Mouse (Mus musculus): ENCODE data around the gene Pts. TPM values are rescaled to one million over a fixed set of nuclear protein-coding genes. Genes with fewer than 3 reads are reported as not detected.

The Pts gene
- total and polyA plus RNA-seq, 3 experiments = 24.6 TPM; not detected in 1

DNA sequence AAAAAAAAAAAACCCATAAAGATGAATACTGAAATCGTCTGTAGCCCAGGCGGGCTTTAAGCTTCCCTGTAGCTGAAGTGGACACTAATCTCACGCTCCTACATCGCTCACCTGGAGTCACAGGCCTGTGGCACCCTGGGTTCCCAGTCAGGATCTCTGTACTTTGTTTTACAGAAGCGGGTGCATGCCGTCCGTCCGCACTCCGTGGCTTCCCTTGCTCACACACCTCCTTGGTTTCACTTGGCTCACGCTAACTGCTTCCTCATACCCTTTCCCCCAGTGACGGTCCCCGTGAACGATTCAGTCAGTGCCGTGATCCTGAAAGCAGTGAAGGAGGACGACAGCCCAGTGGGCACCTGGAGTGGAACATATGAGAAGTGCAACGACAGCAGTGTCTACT lies 29.7 kb downstream of the Pts start:
- H3K4me1 ChIP-seq (ENCODE audit: control insufficient read depth in 1 of 2, insufficient read depth in 2 of 2, low read length in 2 of 2) = peaks cover 2 to 31% of the 10 kb centered on the region in 2 experiments; a peak in 3 of 4 replicates
- H3K79me2 ChIP-seq (ENCODE audit: control insufficient read depth, insufficient read depth, low read length, poor library complexity) = no peaks in the 10 kb centered on the region
- no peak overlapping the region for H3K27ac ChIP-seq (ENCODE audit: control insufficient read depth, low read depth, low read length)
- peaks cover 0 to 8% of the 10 kb centered on the region in 2 experiments; a peak in 2 of 4 replicates for H3K36me3 ChIP-seq (ENCODE audit: control insufficient read depth in 1 of 2, insufficient read depth in 2 of 2, low read length in 2 of 2)
- H3K27me3 ChIP-seq (ENCODE audit: control insufficient read depth in 1 of 2, insufficient read depth in 2 of 2, low read length in 2 of 2) = no peaks in the 10 kb centered on the region
- H3K9me3 ChIP-seq (replicated peaks; ENCODE audit: insufficient read depth, low read length) = no peaks in the 10 kb centered on the region
- no peak overlapping the region for H3K4me3 ChIP-seq (ENCODE audit: control insufficient read depth in 1 of 2, insufficient read depth in 1 of 2, low read depth in 2 of 2, low read length in 2 of 2)
- no peak for DNase-seq (ENCODE audit: low read depth, low spot score)
- TF ChIP-seq RCOR1 (IDR thresholded peaks at IDR 0.05; ENCODE audit: low read depth, low read length) = no peak
- TF ChIP-seq MYB (IDR thresholded peaks at IDR 0.05; ENCODE audit: low read depth, low read length) = no peak
- no peak for TF ChIP-seq POLR2AphosphoS2 (IDR thresholded peaks at IDR 0.05; ENCODE audit: low read length)
- no peak for TF ChIP-seq E2F4 (IDR thresholded peaks at IDR 0.05; ENCODE audit: borderline replicate concordance, low read depth, low read length)
- TF ChIP-seq MAX (IDR thresholded peaks at IDR 0.05; ENCODE audit: low read length) = no peak
- no peak for TF ChIP-seq ZC3H11A (IDR thresholded peaks at IDR 0.05; ENCODE audit: low read depth, low read length)
- H3K9ac ChIP-seq (ENCODE audit: control insufficient read depth, low read depth, low read length, poor library complexity, severe bottlenecking) = no peak overlapping the region

- Histone ChIP-seq H3K9ac (ENCODE audit: control insufficient read depth, low read depth, low read length, poor library complexity, severe bottlenecking) (no peak overlapping the region), H3K9me3 (replicated peaks; ENCODE audit: insufficient read depth, low read length) (no peaks in the 10 kb centered on the region), H3K4me3 (ENCODE audit: control insufficient read depth in 1 of 2, insufficient read depth in 1 of 2, low read depth in 2 of 2, low read length in 2 of 2) (no peak overlapping the region), H3K27me3 (ENCODE audit: control insufficient read depth in 1 of 2, insufficient read depth in 2 of 2, low read length in 2 of 2) (no peaks in the 10 kb centered on the region), H3K36me3 (ENCODE audit: control insufficient read depth in 1 of 2, insufficient read depth in 2 of 2, low read length in 2 of 2) (peaks cover 0 to 8% of the 10 kb centered on the region in 2 experiments; a peak in 2 of 4 replicates), H3K27ac (ENCODE audit: control insufficient read depth, low read depth, low read length) (no peak overlapping the region), H3K4me1 (ENCODE audit: control insufficient read depth in 1 of 2, insufficient read depth in 2 of 2, low read length in 2 of 2) (peaks cover 2 to 31% of the 10 kb centered on the region in 2 experiments; a peak in 3 of 4 replicates), H3K79me2 (ENCODE audit: control insufficient read depth, insufficient read depth, low read length, poor library complexity) (no peaks in the 10 kb centered on the region)
- TF ChIP-seq MEF2A (IDR thresholded peaks at IDR 0.05; ENCODE audit: extremely low read depth, insufficient replicate concordance, low read depth, low read length, poor library complexity, severe bottlenecking) (no peak), MAX (IDR thresholded peaks at IDR 0.05; ENCODE audit: low read length) (no peak), MAZ (IDR thresholded peaks at IDR 0.05; ENCODE audit: low read depth, low read length) (no peak), CHD2 (IDR thresholded peaks at IDR 0.05; ENCODE audit: low read length) (no peak), GATA1 (IDR thresholded peaks at IDR 0.05; ENCODE audit: low read depth, low read length) (no peak), KAT2A (conservative IDR thresholded peaks at IDR 0.05; ENCODE audit: low read depth, low read length) (no peak), SIN3A (IDR thresholded peaks at IDR 0.05; ENCODE audit: low read length) (no peak), USF2 (IDR thresholded peaks at IDR 0.05; ENCODE audit: borderline replicate concordance in 1 of 2, insufficient read depth in 1 of 2, low read depth in 1 of 2, low read length in 2 of 2) (no peak), ELF1 (IDR thresholded peaks at IDR 0.05; ENCODE audit: low read depth, low read length) (no peak), GABPA (IDR thresholded peaks at IDR 0.05; ENCODE audit: low read depth, low read length) (no peak), POLR2AphosphoS2 (IDR thresholded peaks at IDR 0.05; ENCODE audit: low read length) (no peak), MAFK (IDR thresholded peaks at IDR 0.05; ENCODE audit: borderline replicate concordance, low read depth, low read length) (no peak)
- peak; percentile 9 for DNase-seq (ENCODE audit: low read depth, low spot score)
Observed at GRCm38 (mm10) chr9:50497536-50497935, 31.0 kb downstream of the Pts start.

All from MEL (cell line).